Mouse (Mus musculus): ENCODE results near the gene Rps15.

DNA sequence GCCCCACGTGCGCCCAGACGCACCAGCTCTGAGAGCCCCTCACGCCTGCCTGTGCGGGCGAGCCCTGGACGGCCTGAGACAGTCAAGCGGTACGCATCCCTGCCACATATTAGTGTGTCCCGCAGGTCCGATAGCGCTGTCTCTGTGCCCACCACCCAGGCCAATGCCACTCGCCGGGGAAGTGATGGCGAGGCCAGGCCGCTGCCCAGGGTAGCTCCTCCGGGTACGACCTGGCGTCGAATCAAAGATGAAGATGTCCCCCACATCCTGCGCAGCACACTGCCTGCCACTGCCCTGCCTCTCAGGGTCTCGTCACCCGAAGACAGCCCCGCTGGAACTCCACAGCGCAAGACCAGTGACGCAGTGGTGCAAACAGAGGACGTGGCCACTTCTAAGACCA lies 23.1 kb downstream of the Rps15 start:
- TF ChIP-seq EP300 (IDR thresholded peaks at IDR 0.05; ENCODE audit: low read depth) = no peak
- TF ChIP-seq CTCF (IDR thresholded peaks at IDR 0.05; ENCODE audit: low read depth) = no peak

Measured in liver, embryonic 14.5 days (tissue).